In the genomic region with DNA sequence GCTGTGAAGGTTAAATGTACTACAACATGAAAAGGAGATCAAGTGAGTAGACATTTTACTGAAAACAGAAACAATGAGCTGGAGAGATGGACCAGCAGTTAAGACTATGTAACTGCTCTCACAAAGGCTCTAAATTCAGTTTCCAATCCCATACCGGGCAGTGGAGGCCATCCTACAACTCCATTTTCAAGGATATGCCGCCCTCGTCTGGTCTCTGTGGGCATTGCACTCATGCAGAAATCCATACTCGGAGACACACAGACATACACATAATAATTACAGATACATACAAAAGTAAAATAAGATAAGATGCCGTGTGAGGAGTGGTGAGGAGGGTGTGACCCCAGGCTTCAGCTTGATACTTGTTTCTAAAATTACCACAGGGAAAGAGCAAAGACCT, we compare ENCODE assay signal across 8 mouse cellular contexts. TPM values are rescaled to one million over a fixed set of nuclear protein-coding genes. Genes with fewer than 3 reads are reported as not detected.
DNase-seq lines count a peak whose midpoint lies in the region; ATAC-seq lines count a peak whose summit lies in the region.

No protein-coding gene starts in this region.

- intact Hi-C loops in gastrocnemius, postnatal 14 days (cut with DNase I; ENCODE audit: low total_unique reads): no loop called here

- peak; percentile 35 to 48 for DNase-seq in cerebellum, adult 18-20 months
- peak; percentile 68 for DNase-seq in ES-CJ7 (ENCODE audit: low read depth, low spot score)
- DNase-seq in cerebellum, adult 8-10 months: peak; percentile 35
- peak; percentile 62 for DNase-seq in gastrocnemius, postnatal 14 days
- DNase-seq in layer of hippocampus, adult 9-11 months: peak; percentile 43
- peak; percentile 87 for DNase-seq in lung, postnatal 10 days
- DNase-seq in spleen, postnatal 10 days (ENCODE audit: low spot score in 2 of 2): peak; percentile 91

- no peak for ATAC-seq in cerebellum, adult (ENCODE audit: insufficient number of reproducible peaks, low FRiP score, low TSS enrichment)

RNA-seq across cellular contexts. Expression of gene Lactb, which starts 5.2 kb away (rescaled TPM):
- total RNA-seq in gastrocnemius, postnatal 14 days (2021): 10 to 100 TPM; 21.3 to 21.6 TPM

RNA-seq across cellular contexts. Expression of gene Rps27l, which starts 34.6 kb away (rescaled TPM):
- 100 to 1,000 TPM; 179 to 205 TPM for total RNA-seq in gastrocnemius, postnatal 14 days (2021)

Comparison
In these comparisons a context has a peak if more than half of its experiments do, and no peak if none do; other contexts are left out.
1. DNase-seq: peak in every context shown above with its lines; median percentile 91 in spleen, postnatal 10 days; 87 in lung, postnatal 10 days; 68 in ES-CJ7; 62 in gastrocnemius, postnatal 14 days; 43 in layer of hippocampus, adult 9-11 months; 42 in cerebellum, adult 18-20 months; 35 in cerebellum, adult 8-10 months.